Mouse (Mus musculus) retina, embryonic 14.5 days (tissue): ENCODE data around the gene C77080.

Source experiments
- DNase-seq: peaks from one replicate; pipeline ENCODE4 v3.0.0-alpha.2; 2015; ENCODE audit warnings: low spot score

C77080 gene

DNA sequence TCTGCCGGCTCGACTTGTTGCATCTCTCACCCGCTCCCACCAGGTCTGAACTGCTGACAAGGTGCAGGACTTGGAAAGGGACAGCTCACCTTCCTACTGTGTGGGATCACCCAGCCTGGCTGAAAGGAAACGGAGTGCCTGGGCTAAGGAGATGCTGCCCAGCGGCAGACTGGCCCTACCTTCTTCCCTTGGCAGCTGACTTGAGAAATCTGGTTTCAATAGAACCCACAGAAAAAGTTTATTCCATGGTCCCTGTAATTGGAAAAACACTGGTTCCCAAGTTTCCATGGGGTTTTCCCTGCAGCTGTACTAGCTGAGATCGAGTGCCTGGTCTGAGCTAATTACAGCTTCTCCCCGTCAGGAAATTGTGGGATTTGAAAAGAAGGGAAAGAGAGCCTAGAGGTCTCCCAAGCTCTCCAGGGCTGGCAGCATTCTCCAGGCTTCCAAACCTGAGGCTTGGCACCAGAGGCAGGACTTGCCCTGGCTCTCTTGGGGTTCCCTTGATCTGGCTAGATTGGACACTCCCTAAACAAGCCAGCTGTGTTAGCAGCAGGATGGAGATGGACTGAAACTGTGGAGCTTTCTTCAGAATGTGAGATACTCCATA is 42.5 kb downstream of the C77080 start:
- DNase-seq, result no peak

DNA sequence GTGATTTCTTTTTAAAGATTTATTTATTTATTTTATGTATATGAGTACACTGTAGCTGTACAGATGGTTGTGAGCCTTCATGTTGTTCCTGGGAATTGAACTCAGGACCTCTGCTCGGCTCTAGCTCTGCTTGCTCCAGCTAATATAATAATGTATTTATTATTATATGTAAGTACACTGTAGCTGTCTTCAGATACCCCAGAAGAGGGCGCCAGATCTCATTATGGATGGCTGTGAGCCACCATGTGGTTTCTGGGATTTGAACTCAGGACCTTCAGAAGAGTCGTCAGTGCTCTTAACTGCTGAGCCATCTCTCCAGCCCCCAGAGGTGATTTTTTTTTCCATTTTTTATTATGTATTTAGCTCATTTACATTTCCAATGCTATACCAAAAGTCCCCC is 48.7 kb downstream of the C77080 start:
- peak; percentile 46 for DNase-seq

DNA sequence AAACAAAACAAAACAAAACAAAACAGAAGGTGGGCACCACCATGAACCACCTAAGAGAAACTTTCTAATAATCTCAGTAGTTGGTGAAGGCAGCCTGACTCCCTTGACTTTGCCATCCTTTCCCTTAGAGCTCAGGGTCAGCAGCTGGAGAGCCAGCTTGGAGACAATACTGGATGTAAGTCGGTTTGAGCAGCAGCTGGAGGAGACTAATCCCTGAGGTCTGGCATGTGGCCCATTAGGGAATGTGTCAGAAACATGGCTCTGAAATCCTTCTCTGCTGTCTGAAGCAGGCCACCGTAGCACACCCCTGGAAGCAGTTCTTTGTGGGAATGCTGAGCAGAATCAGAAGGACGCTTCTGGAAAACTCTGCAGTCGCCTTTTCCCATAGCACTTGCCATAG is 49.7 kb downstream of the C77080 start:
- DNase-seq, result no peak

GRCm38 (mm10) chr4:129209504-129209903 is 51.7 kb downstream of the C77080 start:
- peak; percentile 69 for DNase-seq

- DNase-seq, result no peak
Measured at GRCm38 (mm10) chr4:129206792-129207191, 54.4 kb downstream of the C77080 start.

GRCm38 (mm10) chr4:129204655-129205054 is 56.5 kb downstream of the C77080 start:
- no peak for DNase-seq

DNA sequence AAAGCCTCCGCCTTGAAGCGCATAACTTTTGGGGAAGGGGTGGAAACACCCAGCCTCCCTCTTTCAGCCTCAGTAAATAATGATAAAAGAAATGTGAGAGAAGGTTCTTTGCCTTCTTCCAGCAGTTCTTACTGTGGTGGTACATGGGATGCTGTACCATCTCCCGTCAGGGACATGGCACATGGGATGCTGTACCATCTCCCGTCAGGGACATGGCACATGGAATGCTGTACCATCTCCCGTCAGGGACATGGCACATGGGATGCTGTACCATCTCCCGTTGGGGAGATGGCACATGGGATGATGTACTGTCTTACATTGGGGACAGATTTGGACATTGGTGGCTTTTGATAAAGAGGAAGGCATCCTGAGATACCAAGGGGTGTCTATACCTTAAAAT is 63.7 kb downstream of the C77080 start:
- DNase-seq, result no peak

- no peak for DNase-seq
Measured at GRCm38 (mm10) chr4:129194280-129194679, 66.9 kb downstream of the C77080 start.

DNA sequence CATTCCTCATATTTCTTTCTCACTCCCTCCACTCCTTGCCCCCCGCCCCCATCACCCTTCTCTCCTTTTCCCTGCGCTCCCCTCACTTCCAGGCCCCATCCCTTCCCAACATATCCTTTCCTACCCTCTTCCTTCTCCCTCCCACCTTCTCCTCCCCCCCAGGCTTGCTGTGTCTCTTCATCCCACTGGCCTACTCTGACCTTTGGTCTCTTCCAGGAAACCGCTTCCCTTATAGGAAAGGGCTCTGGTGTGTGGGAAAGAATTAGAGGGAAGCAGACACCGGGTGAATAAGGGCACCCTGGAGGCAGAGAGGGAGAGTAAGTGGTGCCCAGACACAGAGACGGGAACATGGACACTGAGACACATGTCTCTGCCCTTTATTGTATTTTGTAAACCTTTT is 69.5 kb downstream of the C77080 start:
- no peak for DNase-seq

DNA sequence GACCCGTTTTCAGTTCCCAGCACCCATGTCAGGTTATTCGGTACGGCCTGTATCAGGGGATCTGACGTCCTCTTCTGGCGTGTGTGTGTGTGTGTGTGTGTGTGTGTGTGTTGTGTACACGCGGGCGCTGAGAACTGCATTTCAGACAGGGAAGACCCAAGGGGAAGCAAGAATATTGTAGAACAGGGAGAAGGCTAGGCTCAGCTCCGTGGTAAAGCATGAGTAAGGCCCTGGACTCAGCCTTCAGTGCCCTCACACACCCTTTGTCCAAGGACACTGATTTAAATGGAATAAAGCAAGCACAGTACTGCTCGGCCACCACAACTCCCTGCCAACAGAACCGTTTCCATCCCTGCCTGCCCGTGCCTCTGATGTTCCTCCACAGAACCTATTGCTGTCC is 70.7 kb downstream of the C77080 start:
- no peak for DNase-seq

DNA sequence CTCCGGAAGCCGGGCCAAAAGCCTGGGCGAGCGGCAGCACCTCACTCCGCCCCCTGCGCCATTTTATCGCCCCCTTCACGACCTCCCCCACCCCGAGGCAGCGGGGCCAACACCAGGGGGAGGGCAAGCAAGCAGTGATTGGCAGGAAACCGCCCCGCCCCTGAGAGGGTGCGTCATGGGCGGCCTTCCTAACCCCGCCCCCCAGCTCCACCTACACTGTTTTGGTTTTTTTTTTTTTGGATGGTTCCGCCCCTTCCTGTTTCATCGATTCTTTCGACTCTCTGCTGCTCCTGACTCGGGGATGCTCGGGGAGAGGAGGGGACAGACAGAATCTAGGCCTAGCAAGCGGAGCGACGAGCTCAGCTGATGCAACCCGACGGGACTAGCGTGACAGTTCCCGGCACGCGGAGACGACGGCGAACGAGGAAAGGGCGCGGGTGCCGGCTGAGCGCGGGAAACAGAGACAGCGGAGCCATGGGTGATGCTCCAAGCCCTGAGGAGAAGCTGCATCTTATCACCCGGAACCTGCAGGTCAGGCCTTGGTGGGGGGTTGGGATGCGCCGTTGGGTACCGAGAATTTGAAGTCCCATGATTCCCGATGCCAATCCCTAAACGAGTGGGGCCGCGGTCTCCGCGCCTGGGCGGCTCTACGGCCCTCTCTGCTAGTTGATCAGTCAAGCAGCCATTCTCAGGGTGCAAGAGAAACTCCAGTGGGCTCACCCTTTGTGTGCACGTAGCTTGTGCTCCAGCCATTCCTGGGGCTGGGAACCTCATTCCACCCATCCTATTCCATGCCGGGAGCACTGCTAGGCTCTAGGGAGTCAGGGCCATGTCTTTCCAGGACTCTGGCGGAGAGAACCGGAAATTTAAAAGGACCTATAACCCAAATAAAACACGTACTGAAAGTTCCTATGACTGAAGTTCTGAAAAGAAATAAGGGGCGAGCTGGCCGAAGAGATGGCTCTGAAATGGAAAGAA is 71.4 kb downstream of the C77080 start, which contains the start of the genes S100pbp and Yars:
Gene S100pbp (minus strand): TSS at position 186 of the 978 bp plus-strand sequence.
Gene Yars (plus strand): TSS at position 219 of the 978 bp plus-strand sequence.
- peak; percentile 99 for DNase-seq

DNA sequence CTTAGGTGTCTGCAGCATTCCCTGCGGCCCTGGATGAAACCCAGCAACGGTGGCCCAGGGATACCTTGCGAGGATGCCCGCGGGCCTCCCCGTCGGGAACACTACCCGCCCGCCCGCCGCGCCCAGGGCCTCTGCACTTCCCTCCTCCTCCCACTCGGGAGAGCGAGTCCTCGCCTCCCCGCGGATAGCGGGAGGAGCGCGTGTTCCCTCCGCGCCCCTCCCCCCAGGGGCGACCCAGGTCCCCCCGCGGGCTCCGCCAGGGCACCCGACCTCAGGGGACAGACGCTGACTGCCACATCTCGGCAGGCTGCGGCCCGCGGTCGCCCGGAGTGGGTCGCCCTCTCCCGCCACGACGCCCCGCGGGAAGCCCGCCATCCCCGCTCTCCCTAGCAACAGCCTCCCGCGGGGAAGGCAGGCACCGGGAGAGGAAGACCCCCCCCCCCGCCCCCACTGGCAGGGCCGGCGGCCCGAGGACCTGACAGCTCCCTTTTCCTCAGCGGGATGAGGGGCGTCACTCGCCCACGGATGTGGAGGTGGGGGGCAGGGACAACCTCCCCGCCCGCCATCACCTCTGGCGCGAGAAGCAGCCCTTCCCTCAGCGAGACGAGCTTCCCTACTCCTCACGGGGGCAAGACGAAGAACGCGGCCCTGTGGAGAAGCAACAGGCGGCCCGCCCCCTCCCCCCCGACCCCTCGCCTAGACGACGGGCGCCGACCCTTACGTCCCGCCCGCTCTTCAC is 72.2 kb downstream of the C77080 start:
- peak; percentile 66 for DNase-seq

- DNase-seq, result peak; percentile 8
Measured at GRCm38 (mm10) chr4:129188041-129188659, 73.1 kb downstream of the C77080 start.

- DNase-seq, result peak; percentile 32
Measured at GRCm38 (mm10) chr4:129179560-129179959, 81.6 kb downstream of the C77080 start.

GRCm38 (mm10) chr4:129172529-129172928 is 88.7 kb downstream of the C77080 start:
- DNase-seq, result no peak
